In genomic region chr4:148805811-148806747, GRCm38 (mm10) we compare ENCODE assay signal across 8 mouse cellular contexts. TPM values are rescaled to one million over a fixed set of nuclear protein-coding genes. Genes with fewer than 3 reads are reported as not detected.
DNase-seq lines count a peak whose midpoint lies in the region; ATAC-seq and TF ChIP-seq lines count a peak whose summit lies in the region.

No protein-coding gene starts in this region.

- H3K4me3 ChIP-seq in spleen, adult 2 months (ENCODE audit: extremely low read depth, insufficient read depth, insufficient read length) = peak overlapping the region; percentile 27; the same call in 1 of the 2 replicates
- H3K4me3 ChIP-seq in intestine, postnatal 0 days (ENCODE audit: low read depth, low read length) = peak overlapping the region; percentile 53

- DNase-seq in spleen, adult 2 months (ENCODE audit: low read depth in 1 of 2, low spot score in 2 of 2) = no peak
- no peak for DNase-seq in spleen, postnatal 36 days (ENCODE audit: low spot score in 2 of 2)
- peak; percentile 40 to 50 for DNase-seq in gastrocnemius, adult 8-10 months (ENCODE audit: low spot score in 2 of 2)
- DNase-seq in lung, postnatal 4 days = peak; percentile 45 to 48
- DNase-seq in layer of hippocampus, postnatal 10 days (ENCODE audit: low spot score in 2 of 2) = no peak

- no peak for TF ChIP-seq POLR2A in spleen, adult 2 months (IDR thresholded peaks at IDR 0.05; ENCODE audit: low read depth, low read length)

- H3K9ac ChIP-seq in intestine, postnatal 0 days (ENCODE audit: low read depth, low read length) = peak overlapping the region; percentile 38

- peak overlapping the region; percentile 91 for H3K4me2 ChIP-seq in intestine, postnatal 0 days (replicated peaks; ENCODE audit: low read depth)

- no peak for TF ChIP-seq CTCF in spleen, adult 2 months (IDR thresholded peaks at IDR 0.05; ENCODE audit: extremely low read depth, insufficient read depth, insufficient read length, insufficient replicate concordance)
- TF ChIP-seq CTCF in intestine, postnatal 0 days (IDR thresholded peaks at IDR 0.05; ENCODE audit: low read depth) = no peak

- H3K9me3 ChIP-seq in intestine, postnatal 0 days (ENCODE audit: control insufficient read depth) = no peaks in the 10 kb centered on the region

- ATAC-seq in intestine, postnatal 0 days = no peak
- ATAC-seq in granulocyte monocyte progenitor cell, adult 5-6 weeks (replicated peaks; ENCODE audit: poor library complexity, severe bottlenecking) = no peak
- ATAC-seq in CD4-positive, CD25-positive, alpha-beta regulatory T cell, adult 4 months = no peak

- peaks cover 22% of the 10 kb centered on the region for H3K27me3 ChIP-seq in spleen, adult 2 months (ENCODE audit: control insufficient read depth, insufficient read depth, low read length)
- H3K27me3 ChIP-seq in intestine, postnatal 0 days (replicated peaks; ENCODE audit: control insufficient read depth, insufficient read depth, low read length) = peaks cover 72% of the 10 kb centered on the region

- no peaks in the 10 kb centered on the region; the same call in 1 of the 2 replicates for H3K4me1 ChIP-seq in spleen, adult 2 months (ENCODE audit: control insufficient read depth, insufficient read depth, insufficient read length)
- H3K4me1 ChIP-seq in intestine, postnatal 0 days (replicated peaks; ENCODE audit: control insufficient read depth, insufficient read depth, low read length) = no peaks in the 10 kb centered on the region

- H3K27ac ChIP-seq in spleen, adult 2 months (ENCODE audit: insufficient read depth, low read length) = no peak overlapping the region
- no peak overlapping the region for H3K27ac ChIP-seq in intestine, postnatal 0 days (ENCODE audit: low read depth, low read length)

- H3K36me3 ChIP-seq in spleen, adult 2 months (ENCODE audit: control insufficient read depth, insufficient read depth, low read length) = no peaks in the 10 kb centered on the region
- no peaks in the 10 kb centered on the region for H3K36me3 ChIP-seq in intestine, postnatal 0 days (ENCODE audit: control insufficient read depth, insufficient read depth)

- 4% methylated on average over 64 of the region's 64 CpGs for WGBS in spleen, adult 2 months
- WGBS in intestine, postnatal 0 days = 1% methylated on average over 62 of the region's 64 CpGs

RNA-seq across cellular contexts. Expression of gene Casz1, which starts 1.9 kb away (rescaled TPM):
- polyA plus RNA-seq in spleen, adult 2 months (2012; rRNA removed) = 6.0 and 9.1 TPM in 2 replicates
- total RNA-seq in gastrocnemius, adult 8-10 months (2022) = 10 to 100 TPM; 36.6 to 45.1 (median 43.9) TPM
- polyA plus RNA-seq in intestine, postnatal 0 days (2015; fragmentation: Nextera tagmentation; extraction: Ambion mirVana) = 5.6 and 6.6 TPM in 2 replicates
- 6.3 and 8.3 TPM in 2 replicates for total RNA-seq in granulocyte monocyte progenitor cell, adult 5-6 weeks (2014; fragmentation: Nextera tagmentation)
- 2.8 and 3.1 TPM in 2 replicates for total RNA-seq in granulocyte monocyte progenitor cell, adult 5-6 weeks (2017)
- polyA plus RNA-seq in CD4-positive, CD25-positive, alpha-beta regulatory T cell, adult 4 months (2017; shearing (Covaris generic)) = 1 to 10 TPM; 1.0 to 1.9 TPM
- total RNA-seq in layer of hippocampus, postnatal 10 days (2021) = 1 to 10 TPM; 1.1 to 1.3 TPM

Comparison
In these comparisons a context has a peak if more than half of its experiments do, and no peak if none do; other contexts are left out.
1. DNase-seq: peak in gastrocnemius, adult 8-10 months (2 of 2) and lung, postnatal 4 days (2 of 2); none in spleen, adult 2 months (0 of 2), spleen, postnatal 36 days (0 of 2) and layer of hippocampus, postnatal 10 days (0 of 2).
2. RNA of gene Casz1, which starts 1.9 kb away (total RNA-seq): 36.6 to 45.1 TPM in gastrocnemius, adult 8-10 months; 2.8 to 8.3 TPM in granulocyte monocyte progenitor cell, adult 5-6 weeks and 1.1 to 1.3 TPM in layer of hippocampus, postnatal 10 days; every median in the first group is over 4 times any median in the second.